19 mouse cellular contexts compared by ENCODE assay signal in the genomic region with DNA sequence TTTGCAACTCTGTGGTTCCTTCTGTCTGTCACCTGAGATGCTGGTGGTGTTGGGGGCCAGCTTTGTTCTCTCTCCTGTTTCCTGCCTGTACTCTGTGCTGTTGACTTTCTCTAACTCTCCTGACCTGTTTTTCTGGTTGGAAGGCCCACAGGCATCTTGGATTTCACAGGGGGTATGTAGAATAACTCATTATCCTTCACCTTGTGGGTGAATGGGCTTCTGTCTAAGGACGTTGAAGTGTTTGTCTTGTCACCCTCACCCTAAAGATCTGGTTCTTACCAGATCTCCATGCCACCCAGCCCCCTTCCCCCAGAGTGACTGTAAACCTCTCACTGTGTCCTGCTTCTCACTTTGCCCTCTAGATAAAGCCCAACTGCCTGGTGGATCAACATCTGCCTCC. TPM values are rescaled to one million over a fixed set of nuclear protein-coding genes. Genes with fewer than 3 reads are reported as not detected.
DNase-seq lines count a peak whose midpoint lies in the region; ATAC-seq lines count a peak whose summit lies in the region.
"Had no signal": no experiment of that assay in that cellular context is flagged by ENCODE, and none has a peak within 500 bp of the region (broad histone marks: within the 10 kb centered on the region; RNA-seq: fewer than 3 reads in every experiment).

No protein-coding gene starts in this region.

- H3K4me2 ChIP-seq in kidney, embryonic 16.5 days (replicated peaks; ENCODE audit: low read depth, low read length): no peak overlapping the region
- H3K4me2 ChIP-seq: heart, embryonic 11.5 days; hindbrain, embryonic 15.5 days; liver, embryonic 13.5 days; midbrain, embryonic 13.5 days had no signal

- no peaks in the 10 kb centered on the region for H3K9me3 ChIP-seq in kidney, embryonic 16.5 days (ENCODE audit: low read length)
- no peaks in the 10 kb centered on the region for H3K9me3 ChIP-seq in embryonic facial prominence, embryonic 10.5 days
- H3K9me3 ChIP-seq: forebrain, embryonic 10.5 days; hindbrain, embryonic 15.5 days; liver, embryonic 13.5 days; midbrain, embryonic 13.5 days had no signal

- H3K9ac ChIP-seq in kidney, embryonic 16.5 days (replicated peaks; ENCODE audit: low read length): no peak overlapping the region
- H3K9ac ChIP-seq: hindbrain, embryonic 15.5 days; liver, embryonic 13.5 days; midbrain, embryonic 13.5 days had no signal

- ATAC-seq in kidney, embryonic 16.5 days (ENCODE audit: low FRiP score, low TSS enrichment): peak; percentile 75
- ATAC-seq: midbrain, embryonic 13.5 days had no signal

- no peaks in the 10 kb centered on the region for H3K27me3 ChIP-seq in kidney, embryonic 16.5 days (ENCODE audit: insufficient read depth, low read length)
- H3K27me3 ChIP-seq in embryonic facial prominence, embryonic 10.5 days (replicated peaks; ENCODE audit: low read depth, poor library complexity, severe bottlenecking): no peaks in the 10 kb centered on the region
- H3K27me3 ChIP-seq: hindbrain, embryonic 15.5 days; liver, embryonic 13.5 days; midbrain, embryonic 13.5 days had no signal

- 0 out of 2 replicates have a peak overlapping the region, but pooled peaks have one; percentile 56 for H3K27ac ChIP-seq in kidney, embryonic 16.5 days (ENCODE audit: low read length)
- no peak overlapping the region for H3K27ac ChIP-seq in embryonic facial prominence, embryonic 10.5 days (replicated peaks)
- H3K27ac ChIP-seq in macrophage: peak overlapping the region; percentile 64
- H3K27ac ChIP-seq: forebrain, embryonic 10.5 days; hindbrain, embryonic 15.5 days; liver, embryonic 13.5 days; midbrain, embryonic 13.5 days had no signal

- H3K4me3 ChIP-seq in kidney, embryonic 16.5 days (ENCODE audit: low read length): no peak overlapping the region
- no peak overlapping the region for H3K4me3 ChIP-seq in embryonic facial prominence, embryonic 10.5 days
- no peak overlapping the region for H3K4me3 ChIP-seq in macrophage (ENCODE audit: inconsistent target)
- H3K4me3 ChIP-seq: forebrain, embryonic 10.5 days; hindbrain, embryonic 15.5 days; liver, embryonic 13.5 days; midbrain, embryonic 13.5 days; myocyte had no signal

- H3K79me2 ChIP-seq in macrophage (ENCODE audit: inconsistent target): peaks cover 77% of the 10 kb centered on the region

- no peak for DNase-seq in kidney, adult 11 months
- DNase-seq in ES-CJ7 (ENCODE audit: low read depth, low spot score): peak; percentile 44
- peak; percentile 18 for DNase-seq in embryonic facial prominence, embryonic 10.5 days (ENCODE audit: low spot score)
- DNase-seq in layer of hippocampus, adult 18-20 months (ENCODE audit: low spot score in 2 of 2): no peak
- no peak for DNase-seq in cerebellum, adult 9-11 months
- DNase-seq in embryo, embryonic 10 days (ENCODE audit: low spot score): no peak
- DNase-seq: B cell, adult 2 months; cerebellum, postnatal 14 days; kidney, adult 2 months; left cerebral cortex, postnatal 4 days; liver, embryonic 13.5 days; right cerebral cortex, adult 18-20 months had no signal

- no peaks in the 10 kb centered on the region for H3K4me1 ChIP-seq in kidney, embryonic 16.5 days (ENCODE audit: insufficient read depth, low read length)
- no peaks in the 10 kb centered on the region for H3K4me1 ChIP-seq in embryonic facial prominence, embryonic 10.5 days
- H3K4me1 ChIP-seq: forebrain, embryonic 10.5 days; hindbrain, embryonic 15.5 days; midbrain, embryonic 13.5 days had no signal

- 32% methylated on average over 1 of the region's 1 CpGs for WGBS in kidney, embryonic 16.5 days
- WGBS in embryonic facial prominence, embryonic 10.5 days: 88% methylated on average over 1 of the region's 1 CpGs
- 73% methylated on average over 1 of the region's 1 CpGs for WGBS in macrophage (ENCODE audit: missing documents)

- peaks cover 75% of the 10 kb centered on the region for H3K36me3 ChIP-seq in kidney, embryonic 16.5 days (ENCODE audit: insufficient read depth, low read length)
- H3K36me3 ChIP-seq in embryonic facial prominence, embryonic 10.5 days (replicated peaks): peaks cover 100% of the 10 kb centered on the region
- peaks cover 37% of the 10 kb centered on the region for H3K36me3 ChIP-seq in macrophage (ENCODE audit: inconsistent target)

RNA-seq across cellular contexts. Expression of a gene that starts 10.0 kb away (rescaled TPM):
- 407 and 409 TPM in 2 replicates for polyA plus RNA-seq in kidney, embryonic 16.5 days (2015; fragmentation: Nextera tagmentation; extraction: Ambion mirVana)
- 513 and 534 TPM in 2 replicates for polyA plus RNA-seq in embryonic facial prominence, embryonic 10.5 days (2016; fragmentation: Nextera tagmentation; extraction: Ambion mirVana)
- total RNA-seq in macrophage (2018; cell fraction: chromatin; rRNA removed): 100 to 1,000 TPM in 6 of 26 experiments, 10 to 100 TPM in 20; 20.1 to 126 (median 78.8) TPM
- total RNA-seq in macrophage (2018; cell fraction: cytosol; rRNA removed): 100 to 1,000 TPM; 158 to 370 (median 262) TPM
- 100 to 1,000 TPM in 4 of 26 experiments, 10 to 100 TPM in 22; 26.8 to 123 (median 62.0) TPM for total RNA-seq in macrophage (2018; cell fraction: nucleus; rRNA removed)
- 325 to 524 TPM (median 378 TPM) in 3 replicates for polyA plus RNA-seq in macrophage (2018)
- 100 to 1,000 TPM; 144 to 149 TPM for total RNA-seq in layer of hippocampus, adult 18-20 months (2021)

RNA-seq across cellular contexts. Expression of a gene that starts 24.3 kb away (rescaled TPM):
- polyA plus RNA-seq in kidney, embryonic 16.5 days (2015; fragmentation: Nextera tagmentation; extraction: Ambion mirVana): 2.5 and 2.7 TPM in 2 replicates
- 2.5 TPM in 2 replicates for polyA plus RNA-seq in embryonic facial prominence, embryonic 10.5 days (2016; fragmentation: Nextera tagmentation; extraction: Ambion mirVana)
- 10 to 100 TPM in 16 of 26 experiments, 1 to 10 TPM in 10; 2.6 to 61.4 (median 17.5) TPM for total RNA-seq in macrophage (2018; cell fraction: chromatin; rRNA removed)
- 100 to 1,000 TPM in 9 of 26 experiments, 10 to 100 TPM in 17; 29.8 to 129 (median 60.5) TPM for total RNA-seq in macrophage (2018; cell fraction: cytosol; rRNA removed)
- total RNA-seq in macrophage (2018; cell fraction: nucleus; rRNA removed): 100 to 1,000 TPM in 1 of 26 experiments, 10 to 100 TPM in 24, 1 to 10 TPM in 1; 5.4 to 108 (median 31.2) TPM
- 44.5 to 143 TPM (median 102 TPM) in 3 replicates for polyA plus RNA-seq in macrophage (2018)
- 1 to 10 TPM; 8.3 to 8.5 TPM for total RNA-seq in layer of hippocampus, adult 18-20 months (2021)

Comparison
In these comparisons a context has a peak if more than half of its experiments do, and no peak if none do; other contexts are left out.
1. DNase-seq: peak in ES-CJ7 (single experiment) and embryonic facial prominence, embryonic 10.5 days (single experiment); none in kidney, adult 11 months (single experiment), layer of hippocampus, adult 18-20 months (0 of 2), cerebellum, adult 9-11 months (single experiment) and embryo, embryonic 10 days (single experiment).
2. RNA of a gene that starts 24.3 kb away (polyA plus RNA-seq): 44.5 to 143 TPM in macrophage; 2.5 TPM in embryonic facial prominence, embryonic 10.5 days and 2.5 to 2.7 TPM in kidney, embryonic 16.5 days; every median in the first group is over 10 times any median in the second.